Mouse (Mus musculus) liver, adult 2 months (tissue): ENCODE results near the gene Mylk3.

Source experiments
- CTCF ChIP-seq: fragments of 200-500 bp; IDR thresholded peaks from 2 replicates; pipeline ENCODE4 v1.5.1; 2011; ENCODE audit warnings: low read depth, low read length, control low read depth
- POLR2A ChIP-seq: fragments of 200-500 bp; IDR thresholded peaks from 2 replicates; pipeline ENCODE4 v1.6.1; 2011; ENCODE audit warnings: low read length, control low read depth; ENCODE audit not compliant: insufficient read depth; ENCODE audit errors: extremely low read depth

DNA sequence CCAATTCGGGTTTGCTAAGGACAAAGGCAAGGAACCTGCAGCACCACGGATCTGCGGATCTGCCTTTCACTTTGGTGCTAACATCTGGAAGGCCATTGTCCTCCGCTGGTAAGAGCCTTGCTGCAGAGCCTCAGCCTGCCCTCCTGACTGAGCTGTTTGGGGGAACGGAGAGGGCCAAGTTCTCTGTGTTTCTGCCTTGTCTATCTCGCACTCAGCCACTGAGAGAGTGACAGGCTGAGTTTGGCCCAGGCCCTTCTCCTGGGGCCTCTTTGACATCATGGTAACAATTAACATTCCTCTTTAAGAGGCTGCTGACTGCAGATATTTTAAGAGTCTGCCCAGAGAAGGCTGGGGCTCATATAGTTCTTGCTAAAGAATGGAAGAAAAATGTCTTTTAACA, 21.0 kb downstream of the Mylk3 start:
- TF ChIP-seq CTCF (no peak), POLR2A (no peak)
